20 mouse cellular contexts compared by ENCODE assay signal in genomic region chr3:85715764-85716297, GRCm38 (mm10).
DNase-seq lines count a peak whose midpoint lies in the region; ATAC-seq and TF ChIP-seq lines count a peak whose summit lies in the region.
"Had no signal": no experiment of that assay in that cellular context is flagged by ENCODE, and none has a peak within 500 bp of the region (broad histone marks: within the 10 kb centered on the region; RNA-seq: fewer than 3 reads in every experiment).

No protein-coding gene starts in this region.

- 79% methylated on average over 4 of the region's 4 CpGs for WGBS in intestine, embryonic 14.5 days
- WGBS in stomach, postnatal 0 days, result 70% methylated on average over 4 of the region's 4 CpGs

- no peaks in the 10 kb centered on the region for H3K36me3 ChIP-seq in intestine, embryonic 14.5 days (ENCODE audit: control insufficient read depth, insufficient read depth, low read length)
- H3K36me3 ChIP-seq in stomach, postnatal 0 days (ENCODE audit: control insufficient read depth, insufficient read depth, low read length), result no peaks in the 10 kb centered on the region
- H3K36me3 ChIP-seq: embryonic facial prominence, embryonic 13.5 days; hindbrain, embryonic 15.5 days; midbrain, embryonic 13.5 days; neural tube, embryonic 13.5 days had no signal

- TF ChIP-seq EP300 in stomach, postnatal 0 days (optimal IDR thresholded peaks at IDR 0.05), result no peak

- TF ChIP-seq CTCF in stomach, postnatal 0 days (IDR thresholded peaks at IDR 0.05; ENCODE audit: low read depth), result no peak

- no peak overlapping the region for H3K4me2 ChIP-seq in intestine, embryonic 14.5 days (ENCODE audit: low read length)
- H3K4me2 ChIP-seq in stomach, postnatal 0 days (replicated peaks; ENCODE audit: low read depth), result no peak overlapping the region
- H3K4me2 ChIP-seq: embryonic facial prominence, embryonic 13.5 days; hindbrain, embryonic 15.5 days; midbrain, embryonic 13.5 days; neural tube, embryonic 13.5 days had no signal

- no peaks in the 10 kb centered on the region for H3K4me1 ChIP-seq in intestine, embryonic 14.5 days (replicated peaks; ENCODE audit: control insufficient read depth, insufficient read depth, low read length)
- no peaks in the 10 kb centered on the region for H3K4me1 ChIP-seq in stomach, postnatal 0 days (replicated peaks; ENCODE audit: control insufficient read depth, insufficient read depth)
- H3K4me1 ChIP-seq: embryonic facial prominence, embryonic 13.5 days; hindbrain, embryonic 15.5 days; midbrain, embryonic 13.5 days; neural tube, embryonic 13.5 days had no signal

- H3K27ac ChIP-seq in intestine, embryonic 14.5 days (ENCODE audit: low read depth), result no peak overlapping the region
- H3K27ac ChIP-seq in stomach, postnatal 0 days (replicated peaks), result no peak overlapping the region
- H3K27ac ChIP-seq: embryonic facial prominence, embryonic 13.5 days; heart, adult 2 months; hindbrain, embryonic 15.5 days; midbrain, embryonic 13.5 days; neural tube, embryonic 13.5 days had no signal

- no peak overlapping the region for H3K4me3 ChIP-seq in intestine, embryonic 14.5 days (ENCODE audit: low read depth, low read length)
- H3K4me3 ChIP-seq in stomach, postnatal 0 days (ENCODE audit: low read depth, low read length), result no peak overlapping the region
- H3K4me3 ChIP-seq: embryonic facial prominence, embryonic 13.5 days; heart, adult 2 months; hindbrain, embryonic 15.5 days; midbrain, embryonic 13.5 days; neural tube, embryonic 13.5 days had no signal

- H3K9ac ChIP-seq in intestine, embryonic 14.5 days (ENCODE audit: low read length), result no peak overlapping the region
- no peak overlapping the region for H3K9ac ChIP-seq in stomach, postnatal 0 days (ENCODE audit: low read length)
- H3K9ac ChIP-seq: embryonic facial prominence, embryonic 13.5 days; forebrain, postnatal 0 days; hindbrain, embryonic 15.5 days; midbrain, embryonic 13.5 days; neural tube, embryonic 13.5 days had no signal

- ATAC-seq in frontal cortex, adult (ENCODE audit: low TSS enrichment), result 0 out of 2 replicates have a peak, but pooled peaks have one; percentile 47
- no peak for ATAC-seq in intestine, embryonic 14.5 days (replicated peaks; ENCODE audit: low FRiP score, low TSS enrichment, low read depth)
- ATAC-seq in stomach, postnatal 0 days (ENCODE audit: low FRiP score, low TSS enrichment), result peak; percentile 86
- ATAC-seq: activated CD4-positive, CD25-positive, alpha-beta regulatory T cell, adult 4 months; forebrain, postnatal 0 days; midbrain, embryonic 13.5 days had no signal

- no peak for DNase-seq in frontal cortex, postnatal 25 days (ENCODE audit: low spot score in 2 of 2)
- peak; percentile 13 for DNase-seq in urinary bladder, postnatal 14 days (ENCODE audit: low spot score)
- DNase-seq in urinary bladder, postnatal 10 days (ENCODE audit: low spot score), result no peak
- DNase-seq in intestine, embryonic 14.5 days (ENCODE audit: low spot score), result peak; percentile 47
- peak; percentile 37 for DNase-seq in stomach, postnatal 0 days (ENCODE audit: low spot score)
- no peak for DNase-seq in kidney, postnatal 10 days
- DNase-seq in embryo, embryonic 11 days, result no peak
- DNase-seq: cerebellum, postnatal 10 days; forebrain, postnatal 0 days; gastrocnemius, postnatal 10 days; heart, adult 2 months; heart, postnatal 36 days; kidney, postnatal 14 days; lung, postnatal 10 days had no signal

- no peaks in the 10 kb centered on the region for H3K27me3 ChIP-seq in intestine, embryonic 14.5 days (replicated peaks; ENCODE audit: control insufficient read depth, insufficient read depth, low read length)
- no peaks in the 10 kb centered on the region for H3K27me3 ChIP-seq in stomach, postnatal 0 days (ENCODE audit: control insufficient read depth, insufficient read depth, low read length)
- H3K27me3 ChIP-seq: embryonic facial prominence, embryonic 13.5 days; hindbrain, embryonic 15.5 days; midbrain, embryonic 13.5 days; neural tube, embryonic 13.5 days had no signal

- H3K9me3 ChIP-seq in intestine, embryonic 14.5 days (ENCODE audit: control insufficient read depth, low read length), result no peaks in the 10 kb centered on the region
- no peaks in the 10 kb centered on the region for H3K9me3 ChIP-seq in stomach, postnatal 0 days (ENCODE audit: control insufficient read depth, low read length)
- H3K9me3 ChIP-seq: embryonic facial prominence, embryonic 13.5 days; hindbrain, embryonic 15.5 days; midbrain, embryonic 13.5 days; neural tube, embryonic 13.5 days had no signal

Comparison
In these comparisons a context has a peak if more than half of its experiments do, and no peak if none do; other contexts are left out.
1. DNase-seq: peak in urinary bladder, postnatal 14 days (single experiment), intestine, embryonic 14.5 days (single experiment) and stomach, postnatal 0 days (single experiment); none in frontal cortex, postnatal 25 days (0 of 2), urinary bladder, postnatal 10 days (single experiment), kidney, postnatal 10 days (single experiment) and embryo, embryonic 11 days (single experiment).